Mouse (Mus musculus) cortical plate, adult 2 months (tissue): ENCODE measurements around the gene A430078G23Rik. TPM values are rescaled to one million over a fixed set of nuclear protein-coding genes. Genes with fewer than 3 reads are reported as not detected.
"Not testable (repeated sequence)": the region's sequence is repeated elsewhere in the genome, so short reads cannot be mapped to it uniquely, and the experiment has no call there.

ENCODE experiments used
- H3K27ac ChIP-seq: fragments of 200-500 bp; 2 replicates; pipeline ENCODE4 v1.5.1; 2012; ENCODE audit warnings: low read length, control low read depth, inconsistent platforms; ENCODE audit not compliant: insufficient read depth
- H3K4me1 ChIP-seq: fragments of 200-500 bp; 2 replicates; pipeline ENCODE4 v1.6.1; 2011; ENCODE audit warnings: low read length; ENCODE audit not compliant: control insufficient read depth, insufficient read depth
- H3K4me3 ChIP-seq: fragments of 200-500 bp; 2 replicates; pipeline ENCODE4 v1.5.1; 2011; ENCODE audit warnings: mild to moderate bottlenecking, low read length, control low read depth; ENCODE audit not compliant: insufficient read depth
- CTCF ChIP-seq: fragments of 200-500 bp; IDR thresholded peaks from 2 replicates; pipeline ENCODE4 v1.5.1; 2011; ENCODE audit warnings: mild to moderate bottlenecking, control low read depth, low read length; ENCODE audit not compliant: insufficient read depth; ENCODE audit errors: extremely low read depth
- POLR2A ChIP-seq: fragments of 200-500 bp; IDR thresholded peaks from 2 replicates; pipeline ENCODE4 v1.6.1; 2011; ENCODE audit warnings: mild to moderate bottlenecking, low read length, control low read depth; ENCODE audit not compliant: insufficient read depth; ENCODE audit errors: extremely low read depth
- polyA plus RNA-seq: library from polyadenylated mRNA; depleted of rRNA; stranded (reverse); fragments of >200 nt; gene quantifications from 2 replicates; pipeline ENCODE4 v1.2.3, GENCODE M21; 2012

Gene A430078G23Rik
- polyA plus RNA-seq, 1 experiment = not detected

DNA sequence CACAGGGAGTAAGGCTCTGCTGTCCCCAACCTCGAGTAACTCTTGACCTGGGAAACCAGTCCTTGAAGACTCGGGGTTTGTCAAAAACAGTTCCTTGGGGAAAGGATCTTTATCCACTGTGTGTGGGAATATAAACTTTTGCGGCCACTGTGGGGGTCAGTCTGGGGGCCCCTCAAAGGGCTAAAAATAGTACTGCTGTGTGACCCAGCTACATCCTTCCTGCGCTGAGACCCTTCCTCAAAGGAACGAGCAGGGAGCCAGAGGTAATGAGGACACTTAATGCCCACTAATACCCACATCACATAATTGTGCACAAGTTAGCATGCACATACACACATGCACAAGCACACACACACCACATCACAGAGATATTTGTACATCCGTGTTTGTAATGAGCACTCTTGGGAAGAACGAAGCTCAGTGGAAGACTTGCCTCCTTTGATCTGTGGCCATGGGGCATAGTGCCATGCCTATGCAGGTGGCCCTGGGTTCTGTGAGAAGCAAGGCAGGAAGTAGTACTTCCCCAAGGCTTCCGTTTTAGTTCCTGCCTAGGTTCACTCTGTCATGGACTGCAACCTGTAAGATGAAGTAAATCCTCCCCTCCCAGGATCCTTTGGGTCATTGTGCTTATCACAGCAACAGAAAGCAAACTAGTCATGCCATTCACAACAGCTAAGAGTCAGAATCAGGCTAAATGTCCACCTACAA is 25.5 kb upstream of the A430078G23Rik start:
- Histone ChIP-seq H3K4me3 (no peak overlapping the region), H3K4me1 (no peaks in the 10 kb centered on the region), H3K27ac (no peak overlapping the region)
- no peak for TF ChIP-seq POLR2A
- TF ChIP-seq CTCF = no peak

DNA sequence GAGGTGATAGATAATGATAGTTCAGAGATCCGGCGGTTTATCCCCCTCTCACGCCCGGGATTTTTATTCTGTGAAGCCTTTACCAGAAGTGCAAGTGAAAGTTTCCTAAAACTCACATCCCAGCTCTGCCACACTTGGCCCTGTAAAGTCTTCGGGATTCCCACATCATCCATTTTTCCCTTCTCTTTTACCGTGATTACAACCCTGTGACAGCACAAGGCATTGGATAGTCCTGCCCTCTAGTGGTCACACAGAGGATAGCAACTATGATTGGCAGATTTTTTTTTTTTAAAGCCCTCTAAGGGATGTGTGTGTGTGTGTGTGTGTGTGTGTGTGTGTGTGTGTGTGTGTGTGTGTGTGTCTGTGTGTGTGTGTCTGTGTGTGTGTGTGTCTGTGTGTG is 22.6 kb upstream of the A430078G23Rik start:
- TF ChIP-seq POLR2A = no peak
- TF ChIP-seq CTCF = peak; percentile 66; the same call in 1 of the 2 replicates
- Histone ChIP-seq H3K4me1 (no peaks in the 10 kb centered on the region), H3K27ac (no peak overlapping the region)

GRCm38 (mm10) chr8:3331692-3332091 is 21.5 kb upstream of the A430078G23Rik start:
- no peak overlapping the region for H3K4me3 ChIP-seq
- no peak overlapping the region for H3K27ac ChIP-seq
- no peaks in the 10 kb centered on the region for H3K4me1 ChIP-seq
- TF ChIP-seq CTCF (no peak), POLR2A (no peak)

More for the DNA sequence above, 22.6 kb upstream of the A430078G23Rik start:
- no peak overlapping the region for H3K4me3 ChIP-seq

GRCm38 (mm10) chr8:3335881-3336280 is 17.3 kb upstream of the A430078G23Rik start:
- Histone ChIP-seq H3K4me1 (no peaks in the 10 kb centered on the region), H3K27ac (no peak overlapping the region), H3K4me3 (no peak overlapping the region)
- TF ChIP-seq POLR2A = no peak
- TF ChIP-seq CTCF = no peak

DNA sequence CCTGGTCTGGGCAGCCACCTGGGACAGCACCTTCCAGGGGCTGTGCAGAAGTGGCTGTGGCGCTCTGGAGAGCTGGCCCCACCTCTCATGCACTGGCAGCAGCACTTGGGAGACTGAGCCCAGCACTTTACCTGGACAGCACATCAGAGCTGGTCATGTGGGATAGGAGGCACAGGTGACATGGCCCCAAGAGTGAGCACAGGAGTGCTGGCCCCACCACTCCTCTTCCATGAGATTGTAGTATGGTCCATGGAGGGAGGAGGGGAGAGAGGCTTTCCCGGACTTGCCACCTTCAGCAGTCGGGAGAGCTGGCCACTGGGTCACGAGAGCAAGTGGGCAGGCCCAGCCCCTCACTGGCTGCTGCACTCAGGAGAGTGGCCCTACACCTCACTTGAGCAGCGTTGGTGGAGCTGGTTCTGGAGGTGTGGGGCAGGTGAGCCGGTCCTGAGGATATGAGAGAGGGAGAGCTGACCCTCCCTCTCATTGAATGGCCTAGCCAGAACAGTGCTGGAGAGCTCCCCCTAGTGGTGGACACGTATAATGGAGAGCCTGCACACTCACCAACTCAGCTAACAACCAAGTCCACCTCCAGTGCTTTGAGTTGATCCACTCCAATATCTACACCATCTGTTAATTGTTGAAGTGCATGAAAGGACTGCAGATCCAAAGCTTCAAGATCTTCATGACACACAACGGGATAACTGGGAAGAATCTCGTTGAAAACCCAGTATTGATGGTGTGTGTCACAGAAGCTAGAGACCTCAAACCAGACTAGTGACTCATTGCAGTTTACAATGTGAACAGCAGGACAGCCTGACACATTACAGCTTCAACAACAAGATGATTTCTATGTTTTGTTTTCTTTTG is 16.3 kb upstream of the A430078G23Rik start:
- TF ChIP-seq POLR2A (no peak), CTCF (peak; percentile 57)
- Histone ChIP-seq H3K4me3 (no peak overlapping the region), H3K27ac (no peak overlapping the region)

DNA sequence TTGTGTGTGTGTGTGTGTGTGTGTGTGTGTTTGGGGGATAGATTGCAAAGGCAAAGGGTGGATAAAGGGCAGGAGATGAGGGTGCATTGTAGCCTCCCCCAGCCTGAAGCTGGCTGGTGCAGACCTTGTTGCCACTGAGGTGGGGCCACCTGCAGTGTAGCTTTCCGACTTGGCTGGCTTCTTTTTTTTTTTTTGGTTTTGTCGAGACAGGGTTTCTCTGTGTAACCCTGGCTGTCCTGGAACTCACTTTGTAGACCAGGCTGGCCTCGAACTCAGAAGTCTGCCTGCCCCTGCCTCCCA is 15.7 kb upstream of the A430078G23Rik start:
- H3K27ac ChIP-seq, H3K4me1 ChIP-seq, H3K4me3 ChIP-seq: not testable (repeated sequence)

More for the DNA sequence above, 16.3 kb upstream of the A430078G23Rik start:
- no peaks in the 10 kb centered on the region for H3K4me1 ChIP-seq

DNA sequence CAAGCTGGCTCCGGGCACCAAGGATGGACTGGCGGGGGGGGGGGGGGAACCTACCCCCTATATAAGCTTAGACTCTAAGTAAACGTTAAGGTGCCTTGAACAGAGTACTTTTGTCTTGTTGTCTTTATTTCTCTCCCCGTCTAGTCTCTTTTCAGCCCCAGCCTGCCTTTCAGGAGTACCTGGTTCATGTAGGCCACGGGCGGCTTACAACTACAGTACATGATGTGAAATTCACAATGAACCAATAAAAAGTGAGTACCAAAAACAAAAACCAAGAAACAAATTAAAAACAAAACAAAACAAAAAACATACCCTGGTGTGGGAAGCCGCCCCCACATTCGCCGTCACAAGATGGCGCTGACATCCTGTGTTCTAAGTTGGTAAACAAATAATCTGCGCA is 15.2 kb upstream of the A430078G23Rik start:
- Histone ChIP-seq H3K27ac (no peak overlapping the region), H3K4me1 (no peaks in the 10 kb centered on the region), H3K4me3 (no peak overlapping the region)
- TF ChIP-seq CTCF = no peak
- no peak for TF ChIP-seq POLR2A

DNA sequence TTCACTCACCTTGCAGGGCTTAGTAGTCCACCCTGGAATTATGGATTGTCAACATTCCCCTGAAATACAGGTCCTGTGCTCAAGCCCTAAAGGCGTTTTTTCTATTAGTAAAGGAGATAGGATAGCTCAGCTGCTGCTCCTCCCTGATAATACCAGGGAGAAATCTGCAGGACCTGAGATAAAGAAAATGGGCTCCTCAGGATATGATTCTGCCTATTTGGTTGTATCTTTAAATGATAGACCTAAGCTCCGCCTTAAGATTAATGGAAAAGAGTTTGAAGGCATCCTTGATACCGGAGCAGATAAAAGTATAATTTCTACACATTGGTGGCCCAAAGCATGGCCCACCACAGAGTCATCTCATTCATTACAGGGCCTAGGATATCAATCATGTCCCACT is 12.5 kb upstream of the A430078G23Rik start:
- not testable (repeated sequence) for H3K27ac ChIP-seq, H3K4me1 ChIP-seq, H3K4me3 ChIP-seq

DNA sequence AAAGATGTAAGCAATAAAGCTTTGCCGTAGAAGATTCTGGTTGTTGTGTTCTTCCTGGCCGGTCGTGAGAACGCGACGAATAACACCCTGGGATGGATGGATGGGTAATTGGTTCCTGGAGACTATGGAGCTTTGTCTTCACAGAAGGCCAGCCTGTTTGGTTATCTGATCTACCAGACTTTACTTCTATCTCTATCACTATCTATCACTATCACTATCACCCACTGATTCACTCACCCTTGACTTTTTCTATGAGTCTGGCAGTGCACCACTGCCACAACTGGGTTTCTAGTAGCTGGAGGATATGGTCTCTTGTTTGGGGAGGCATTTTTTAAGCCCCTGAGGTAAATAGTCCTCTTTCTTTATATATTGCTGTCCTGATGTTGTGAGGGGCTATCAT is 7.9 kb upstream of the A430078G23Rik start:
- peaks cover 2% of the 10 kb centered on the region; the same call in 1 of the 2 replicates for H3K4me1 ChIP-seq
- H3K27ac ChIP-seq = no peak overlapping the region
- H3K4me3 ChIP-seq = no peak overlapping the region
- no peak for TF ChIP-seq POLR2A
- no peak for TF ChIP-seq CTCF
